Mouse (Mus musculus): ENCODE measurements at regions not wholly inside any gene's neighbourhood (a gene's known extent, or its start where the extent isn't known, plus 50 kb on each side); places are given as distances from the start of the nearest gene placed in this dataset.

- TF ChIP-seq EP300 (IDR thresholded peaks at IDR 0.05; ENCODE audit: low read depth) (no peak), CTCF (IDR thresholded peaks at IDR 0.05; ENCODE audit: low read depth) (no peak)
Measured at GRCm38 (mm10) chr7:40275658-40276057, 622.5 kb upstream of the Vstm2b start.

Data from liver, postnatal 0 days (tissue).